Mouse (Mus musculus) forebrain, embryonic 16.5 days (tissue): Measurements from ENCODE around the gene Ptpre. TPM values are rescaled to one million over a fixed set of nuclear protein-coding genes. Genes with fewer than 3 reads are reported as not detected.

Experiments
- ATAC-seq: fragments of 200-750 bp; cut with Nextera tagmentation; 2 replicates; pipeline ENCODE4 v1.8.0; 2017; ENCODE audit warnings: mild to moderate bottlenecking, moderate library complexity
- H3K27ac ChIP-seq: fragments of 300-500 bp; sonication (generic); 2 replicates; pipeline ENCODE4 v1.5.1; 2014; ENCODE audit warnings: low read length, control low read depth
- H3K27me3 ChIP-seq: fragments of 300-500 bp; sonication (generic); replicated peaks from 2 replicates; pipeline ENCODE4 v1.6.1; 2014; ENCODE audit warnings: low read length; ENCODE audit not compliant: control insufficient read depth, insufficient read depth
- H3K36me3 ChIP-seq: fragments of 300-500 bp; sonication (generic); 2 replicates; pipeline ENCODE4 v1.6.1; 2014; ENCODE audit not compliant: control insufficient read depth, insufficient read depth
- H3K4me1 ChIP-seq: fragments of 300-500 bp; sonication (generic); replicated peaks from 2 replicates; pipeline ENCODE4 v1.6.1; 2014; ENCODE audit warnings: low read length; ENCODE audit not compliant: control insufficient read depth, insufficient read depth
- H3K4me2 ChIP-seq: fragments of 300-500 bp; sonication (generic); 2 replicates; pipeline ENCODE4 v1.6.1; 2014; ENCODE audit warnings: mild to moderate bottlenecking, low read length, control low read depth
- H3K4me3 ChIP-seq: fragments of 300-500 bp; sonication (generic); replicated peaks from 2 replicates; pipeline ENCODE4 v1.5.1; 2014; ENCODE audit warnings: mild to moderate bottlenecking, low read length, control low read depth
- H3K9ac ChIP-seq: fragments of 300-500 bp; sonication (generic); replicated peaks from 2 replicates; pipeline ENCODE4 v1.6.1; 2014; ENCODE audit warnings: low read depth, low read length, control low read depth
- H3K9me3 ChIP-seq: fragments of 300-500 bp; sonication (generic); 2 replicates; pipeline ENCODE4 v1.6.1; 2016; ENCODE audit warnings: low read length; ENCODE audit not compliant: control insufficient read depth
- WGBS: fragments of 180-500 bp; shearing (Covaris S2); extraction: QIAGEN DNeasy Blood & Tissue Kit; methylation state at CpG from one replicate; pipeline ENCODE4 v1.1.7; 2014; 5-methylcytosine and 5-hydroxymethylcytosine counted together
- polyA plus RNA-seq: library from polyadenylated mRNA; unstranded; fragments of >200 nt; fragmentation: Nextera tagmentation; extraction: Ambion mirVana; gene quantifications from 2 replicates; pipeline ENCODE4 v1.2.1, GENCODE M21; 2015

The Ptpre gene
- polyA plus RNA-seq, 1 experiment from 2014 or later, result 4.5 TPM

GRCm38 (mm10) chr7:135595640-135596174 lies 58.4 kb downstream of the Ptpre start:
- Histone ChIP-seq H3K27ac (no peak overlapping the region), H3K27me3 (no peaks in the 10 kb centered on the region), H3K4me2 (no peak overlapping the region), H3K4me1 (peaks cover 12% of the 10 kb centered on the region), H3K9me3 (no peaks in the 10 kb centered on the region), H3K4me3 (no peak overlapping the region), H3K36me3 (no peaks in the 10 kb centered on the region), H3K9ac (no peak overlapping the region)
- 56% methylated on average over 5 of the region's 5 CpGs for WGBS
- ATAC-seq, result no peak

GRCm38 (mm10) chr7:135597006-135597405 lies 59.7 kb downstream of the Ptpre start:
- WGBS, result 31% methylated on average over 9 of the region's 9 CpGs
- no peak overlapping the region for H3K4me2 ChIP-seq
- H3K4me1 ChIP-seq, result peaks cover 12% of the 10 kb centered on the region
- no peak overlapping the region for H3K27ac ChIP-seq
- H3K9me3 ChIP-seq, result no peaks in the 10 kb centered on the region
- no peak overlapping the region for H3K9ac ChIP-seq
- H3K4me3 ChIP-seq, result no peak overlapping the region
- H3K36me3 ChIP-seq, result no peaks in the 10 kb centered on the region
- ATAC-seq, result peak; percentile 72
- no peaks in the 10 kb centered on the region for H3K27me3 ChIP-seq

- peaks cover 12% of the 10 kb centered on the region for H3K4me1 ChIP-seq
- no peaks in the 10 kb centered on the region for H3K9me3 ChIP-seq
- no peaks in the 10 kb centered on the region for H3K36me3 ChIP-seq
- no peak for ATAC-seq
- no peak overlapping the region for H3K9ac ChIP-seq
- H3K4me3 ChIP-seq, result no peak overlapping the region
- WGBS, result 63% methylated on average over 12 of the region's 12 CpGs
- no peak overlapping the region for H3K27ac ChIP-seq
- no peaks in the 10 kb centered on the region for H3K27me3 ChIP-seq
- no peak overlapping the region for H3K4me2 ChIP-seq
These were observed 60.5 kb downstream of the Ptpre start for GRCm38 (mm10) chr7:135597604-135598289.

- Histone ChIP-seq H3K4me2 (no peak overlapping the region), H3K27me3 (no peaks in the 10 kb centered on the region), H3K36me3 (no peaks in the 10 kb centered on the region), H3K9me3 (no peaks in the 10 kb centered on the region), H3K9ac (no peak overlapping the region), H3K27ac (no peak overlapping the region), H3K4me1 (peaks cover 12% of the 10 kb centered on the region), H3K4me3 (no peak overlapping the region)
- WGBS, result 75% methylated on average over 7 of the region's 7 CpGs
- ATAC-seq, result no peak
These were observed 61.1 kb downstream of the Ptpre start for GRCm38 (mm10) chr7:135598303-135598855.

GRCm38 (mm10) chr7:135600076-135600475 lies 62.8 kb downstream of the Ptpre start:
- WGBS, result 73% methylated on average over 3 of the region's 3 CpGs
- Histone ChIP-seq H3K4me2 (no peak overlapping the region), H3K9ac (no peak overlapping the region), H3K27me3 (no peaks in the 10 kb centered on the region), H3K36me3 (no peaks in the 10 kb centered on the region), H3K27ac (no peak overlapping the region), H3K4me1 (peaks cover 12% of the 10 kb centered on the region), H3K9me3 (no peaks in the 10 kb centered on the region), H3K4me3 (no peak overlapping the region)
- no peak for ATAC-seq

- Histone ChIP-seq H3K36me3 (no peaks in the 10 kb centered on the region), H3K4me2 (no peak overlapping the region), H3K9ac (no peak overlapping the region), H3K27ac (no peak overlapping the region), H3K4me1 (peaks cover 6% of the 10 kb centered on the region), H3K9me3 (no peaks in the 10 kb centered on the region), H3K4me3 (no peak overlapping the region), H3K27me3 (no peaks in the 10 kb centered on the region)
- no peak for ATAC-seq
- 81% methylated on average over 8 of the region's 8 CpGs for WGBS
These were observed 64.3 kb downstream of the Ptpre start for GRCm38 (mm10) chr7:135601607-135602006.

- H3K36me3 ChIP-seq, result no peaks in the 10 kb centered on the region
- no peak overlapping the region for H3K27ac ChIP-seq
- H3K4me1 ChIP-seq, result 0 out of 2 replicates have a peak, but pooled peaks cover under 1% of the 10 kb centered on the region
- H3K9me3 ChIP-seq, result no peaks in the 10 kb centered on the region
- H3K27me3 ChIP-seq, result no peaks in the 10 kb centered on the region
- H3K4me2 ChIP-seq, result no peak overlapping the region
- ATAC-seq, result no peak
- no peak overlapping the region for H3K4me3 ChIP-seq
- H3K9ac ChIP-seq, result no peak overlapping the region
- 84% methylated on average over 6 of the region's 6 CpGs for WGBS
These were observed 65.0 kb downstream of the Ptpre start for GRCm38 (mm10) chr7:135602265-135602664.

- H3K27me3 ChIP-seq, result no peaks in the 10 kb centered on the region
- H3K9ac ChIP-seq, result no peak overlapping the region
- no peak overlapping the region for H3K27ac ChIP-seq
- H3K4me2 ChIP-seq, result no peak overlapping the region
- no peaks in the 10 kb centered on the region for H3K4me1 ChIP-seq
- 45% methylated on average over 5 of the region's 5 CpGs for WGBS
- no peak for ATAC-seq
- no peaks in the 10 kb centered on the region for H3K36me3 ChIP-seq
- no peak overlapping the region for H3K4me3 ChIP-seq
- no peaks in the 10 kb centered on the region for H3K9me3 ChIP-seq
These were observed 65.7 kb downstream of the Ptpre start for GRCm38 (mm10) chr7:135602881-135603523.

- H3K36me3 ChIP-seq, result no peaks in the 10 kb centered on the region
- H3K9me3 ChIP-seq, result no peaks in the 10 kb centered on the region
- no peak overlapping the region for H3K9ac ChIP-seq
- H3K4me1 ChIP-seq, result peaks cover 4% of the 10 kb centered on the region; the same call in 1 of the 2 replicates
- H3K4me3 ChIP-seq, result no peak overlapping the region
- WGBS, result 68% methylated on average over 15 of the region's 15 CpGs
- no peak overlapping the region for H3K27ac ChIP-seq
- no peaks in the 10 kb centered on the region for H3K27me3 ChIP-seq
- no peak overlapping the region for H3K4me2 ChIP-seq
- ATAC-seq, result no peak
These were observed 67.9 kb downstream of the Ptpre start for GRCm38 (mm10) chr7:135605002-135605803.
